Mouse (Mus musculus) urinary bladder, postnatal 14 days (tissue): ENCODE data around the gene Prdm16.

Source experiments
- DNase-seq: peaks from one replicate; pipeline ENCODE4 v3.0.0; 2021; ENCODE audit warnings: low spot score

The Prdm16 gene

GRCm38 (mm10) chr4:154558041-154558440, 78.6 kb downstream of the Prdm16 start:
- DNase-seq: no peak

- DNase-seq: no peak
Observed at GRCm38 (mm10) chr4:154557168-154557567, 79.5 kb downstream of the Prdm16 start.

GRCm38 (mm10) chr4:154556418-154556817, 80.3 kb downstream of the Prdm16 start:
- DNase-seq: no peak

DNA sequence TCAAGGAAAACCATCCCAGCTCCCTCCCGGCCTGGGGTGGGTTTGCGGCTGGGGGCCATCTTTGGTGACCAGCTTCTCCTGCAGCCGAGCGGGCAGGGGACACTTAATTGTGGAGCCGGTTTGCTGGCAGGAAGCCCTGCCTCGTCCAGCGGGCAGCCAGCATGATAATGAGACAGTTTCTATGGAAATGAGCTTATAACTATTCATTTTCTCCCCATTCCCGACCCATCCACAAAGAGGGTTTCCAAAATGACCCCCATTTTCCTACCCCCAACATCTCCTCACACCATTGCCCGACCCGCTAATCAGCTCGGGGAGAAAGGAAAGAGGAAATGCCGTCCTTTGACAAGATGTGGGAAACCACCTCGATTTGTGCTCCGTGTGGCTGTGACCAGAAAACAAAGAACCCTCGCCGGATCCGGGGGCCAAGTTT, 86.7 kb downstream of the Prdm16 start:
- DNase-seq: no peak

DNA sequence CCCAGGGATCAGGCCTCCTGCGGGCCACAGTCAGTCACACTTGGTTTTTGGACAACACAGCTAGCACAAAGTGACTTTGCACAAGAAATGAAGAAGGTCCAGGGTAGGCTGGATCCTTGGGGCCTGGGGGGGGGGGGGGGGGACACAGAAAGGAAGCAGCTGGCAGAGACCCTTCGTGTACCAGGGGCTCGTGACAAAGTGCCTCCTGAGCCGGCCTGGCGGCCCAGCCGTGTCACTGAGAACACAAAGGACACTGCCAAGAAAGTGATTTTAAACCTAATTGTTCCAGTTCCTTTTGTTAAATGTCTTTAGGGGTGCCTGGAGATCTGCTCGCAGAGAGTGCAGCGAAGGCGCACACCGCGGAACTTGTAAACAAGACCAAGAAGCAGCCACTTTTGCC, 87.2 kb downstream of the Prdm16 start:
- DNase-seq: no peak

DNA sequence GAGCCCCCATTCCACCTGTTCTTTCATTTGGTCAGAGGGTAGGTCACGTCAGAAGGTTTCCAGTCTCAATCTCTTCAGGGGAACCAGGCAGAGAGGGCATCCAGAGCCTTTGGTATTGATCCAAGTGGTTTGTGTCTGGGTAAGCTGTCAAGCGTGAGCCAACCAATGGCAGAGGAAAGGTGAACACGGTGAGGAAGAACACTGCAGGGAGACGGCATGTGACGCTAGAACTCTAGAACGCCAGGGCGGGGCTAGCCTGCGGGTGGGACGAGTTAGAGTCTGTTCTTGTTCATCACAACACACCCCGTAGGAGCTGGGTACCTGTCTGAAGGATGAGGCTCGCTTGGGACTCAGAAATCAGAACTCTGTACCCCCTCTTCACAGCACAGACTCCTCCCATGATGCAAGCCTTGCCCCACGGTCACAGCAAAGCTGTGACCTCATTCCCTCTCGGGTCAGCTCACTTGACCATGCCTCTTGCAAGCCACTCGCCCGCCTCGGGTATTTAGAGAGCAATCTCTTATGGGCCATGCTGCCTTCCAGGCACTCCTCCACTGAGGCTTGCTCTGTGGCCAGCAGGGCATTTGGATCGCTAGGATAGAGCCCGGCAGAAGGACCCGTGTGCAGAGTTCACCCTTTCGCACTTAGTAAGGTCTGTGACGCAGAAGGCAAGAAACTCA, 89.4 kb downstream of the Prdm16 start:
- no peak for DNase-seq

GRCm38 (mm10) chr4:154545296-154545695, 91.4 kb downstream of the Prdm16 start:
- no peak for DNase-seq

GRCm38 (mm10) chr4:154543921-154544320, 92.8 kb downstream of the Prdm16 start:
- DNase-seq: no peak

DNA sequence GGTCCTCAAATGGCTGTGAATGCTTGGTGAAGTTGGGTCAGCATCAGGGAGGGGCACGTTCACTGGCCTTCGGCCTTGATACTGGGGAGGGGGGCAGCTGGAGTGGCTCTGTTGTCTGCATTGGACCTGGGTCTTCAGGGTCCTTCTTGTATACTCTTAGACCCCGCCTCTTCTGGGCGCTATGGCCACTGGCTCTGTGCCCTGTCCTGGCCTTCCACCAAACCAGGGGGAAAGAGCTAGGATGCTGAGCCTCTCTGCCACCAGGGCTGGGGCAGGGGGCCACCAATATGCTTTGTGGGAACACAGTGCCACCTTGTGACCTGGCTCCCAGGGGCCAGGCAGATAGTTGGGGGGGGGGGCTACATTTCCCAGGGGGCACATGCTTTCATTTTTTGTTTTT, 93.5 kb downstream of the Prdm16 start:
- DNase-seq: no peak

DNA sequence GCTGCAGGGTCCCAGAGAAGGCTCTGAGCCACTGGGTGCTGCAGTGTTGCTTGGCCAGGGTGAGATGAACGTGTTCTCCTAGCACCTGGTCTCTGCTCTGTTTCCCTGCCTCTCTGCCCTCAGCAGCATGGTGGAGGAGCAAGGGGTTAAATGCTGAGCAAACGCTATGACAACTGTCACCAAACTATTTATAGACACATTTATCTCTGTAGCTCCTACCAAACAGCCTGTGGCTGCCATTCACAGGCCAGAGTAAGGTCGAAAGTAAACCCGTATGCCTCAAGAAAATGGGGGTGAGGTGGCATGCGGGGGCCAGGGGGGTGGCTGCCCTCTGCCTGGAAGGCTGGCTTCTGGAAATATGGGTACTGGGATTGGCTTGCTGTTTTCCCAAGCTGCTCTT, 94.1 kb downstream of the Prdm16 start:
- DNase-seq: no peak

DNA sequence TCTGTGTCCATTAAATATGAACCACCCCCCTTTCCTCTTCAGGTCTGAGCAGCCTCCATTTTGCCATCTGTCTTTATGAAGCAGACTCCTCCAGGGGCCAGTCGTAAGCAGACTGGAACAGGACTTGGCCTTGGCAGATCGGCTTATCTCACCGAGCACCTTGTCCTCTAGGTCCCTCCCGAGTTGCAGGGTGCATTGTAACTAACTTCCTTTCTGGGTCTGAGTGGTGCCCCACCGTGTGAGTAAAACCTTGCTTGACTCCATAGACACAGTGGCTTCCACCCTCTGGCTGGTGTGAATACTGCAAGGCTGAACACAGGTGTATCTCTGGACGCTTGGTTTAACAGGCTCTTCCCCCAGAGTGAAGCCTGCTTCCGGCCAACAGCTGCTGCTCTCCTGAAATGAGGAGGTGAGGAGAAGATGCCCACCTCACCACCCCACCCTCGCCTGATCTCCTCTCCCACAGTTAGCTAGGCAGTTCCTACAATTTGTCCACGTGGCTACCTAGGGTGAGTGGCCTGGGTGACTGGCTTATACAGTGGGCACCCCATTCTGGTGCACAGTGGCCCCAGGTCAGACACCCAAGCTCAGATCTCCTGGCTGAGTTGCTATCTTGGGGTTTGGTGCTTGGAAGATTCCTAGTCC, 94.9 kb downstream of the Prdm16 start:
- DNase-seq: no peak

DNA sequence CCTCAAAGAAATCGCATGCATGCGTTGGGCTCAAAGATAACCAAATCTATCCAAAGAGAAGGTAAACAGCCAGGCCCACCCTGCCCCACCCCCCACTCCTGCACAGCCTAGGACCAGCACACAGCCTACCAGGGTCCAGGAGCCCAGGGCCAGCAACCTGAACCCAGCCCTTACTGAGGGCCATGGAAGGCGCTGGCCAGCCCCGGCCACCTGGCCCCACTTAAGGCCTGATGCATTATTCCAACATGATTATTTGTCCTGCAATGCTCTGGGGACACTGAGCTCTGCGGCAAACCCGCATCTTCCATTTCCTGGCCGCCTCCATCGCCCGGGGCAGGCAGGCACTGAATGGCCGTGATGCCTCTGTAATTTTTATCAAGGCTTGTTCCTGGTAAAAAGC, 96.0 kb downstream of the Prdm16 start:
- DNase-seq: no peak

- no peak for DNase-seq
Observed at GRCm38 (mm10) chr4:154539703-154540102, 97.0 kb downstream of the Prdm16 start.

GRCm38 (mm10) chr4:154538727-154539126, 97.9 kb downstream of the Prdm16 start:
- DNase-seq: no peak

- no peak for DNase-seq
Observed at GRCm38 (mm10) chr4:154536110-154536509, 100.6 kb downstream of the Prdm16 start.

DNA sequence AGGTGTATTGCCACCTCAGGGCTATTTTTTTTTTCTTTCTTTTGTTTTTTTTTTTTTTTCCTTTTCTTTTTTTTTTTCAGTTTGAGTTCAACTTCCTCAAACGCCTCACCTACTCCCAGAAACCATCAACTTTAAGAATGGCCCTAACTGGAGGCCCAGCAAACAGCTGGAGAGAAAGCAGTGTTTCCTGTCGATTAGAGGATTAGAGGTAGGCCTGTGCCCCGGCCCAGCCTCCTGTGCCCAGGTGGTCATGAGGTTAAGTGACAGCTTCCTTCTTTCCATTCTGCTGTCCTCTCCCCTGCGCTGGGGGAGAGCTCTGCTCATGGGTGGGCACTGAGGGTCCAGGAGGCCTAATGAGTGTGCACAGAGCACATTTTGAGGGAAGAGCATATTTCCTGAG, 105.3 kb downstream of the Prdm16 start:
- no peak for DNase-seq

DNA sequence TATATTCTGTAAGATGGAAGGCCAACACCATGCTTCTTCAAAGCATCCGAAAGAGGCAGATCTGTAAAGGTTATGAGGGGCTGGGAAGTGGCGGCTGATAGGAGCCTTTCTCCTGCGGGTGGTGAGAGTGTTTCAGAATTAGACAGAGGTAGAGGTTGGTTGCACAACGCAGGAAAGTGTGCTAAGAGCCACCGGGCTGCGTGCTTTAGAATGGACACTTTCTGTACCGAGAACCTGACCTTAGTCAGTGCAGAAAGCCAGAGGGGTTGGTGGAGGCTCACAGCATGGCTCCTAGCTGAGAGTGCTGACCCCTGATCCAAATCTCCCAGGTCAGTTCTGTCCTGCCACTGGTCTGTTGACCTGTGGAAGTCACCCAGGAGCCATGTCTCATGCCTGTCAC, 106.3 kb downstream of the Prdm16 start:
- DNase-seq: no peak

GRCm38 (mm10) chr4:154527506-154527905, 109.2 kb downstream of the Prdm16 start:
- DNase-seq: peak; percentile 45

DNA sequence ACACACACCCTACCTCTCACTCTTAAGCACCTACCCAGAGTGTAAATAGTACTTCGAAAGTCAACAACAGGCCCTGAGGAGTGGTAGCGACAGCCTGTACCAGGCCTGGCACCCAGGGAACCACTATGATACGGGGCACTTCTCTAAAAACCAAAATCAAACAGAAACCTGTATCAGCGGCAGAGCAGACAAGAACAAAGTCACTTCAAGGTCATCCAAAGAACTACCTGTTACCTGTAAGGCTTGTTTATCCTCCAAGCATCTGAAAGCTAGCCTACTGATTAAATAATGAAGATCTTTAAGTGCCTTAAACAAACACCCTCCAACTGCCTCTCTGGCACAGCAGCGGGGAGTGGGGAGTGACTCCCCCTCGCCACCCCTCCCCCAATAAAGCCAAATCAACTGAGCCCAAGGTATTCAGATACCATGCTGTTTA, 110.3 kb downstream of the Prdm16 start:
- no peak for DNase-seq

- no peak for DNase-seq
Observed at GRCm38 (mm10) chr4:154523898-154524297, 112.8 kb downstream of the Prdm16 start.

DNA sequence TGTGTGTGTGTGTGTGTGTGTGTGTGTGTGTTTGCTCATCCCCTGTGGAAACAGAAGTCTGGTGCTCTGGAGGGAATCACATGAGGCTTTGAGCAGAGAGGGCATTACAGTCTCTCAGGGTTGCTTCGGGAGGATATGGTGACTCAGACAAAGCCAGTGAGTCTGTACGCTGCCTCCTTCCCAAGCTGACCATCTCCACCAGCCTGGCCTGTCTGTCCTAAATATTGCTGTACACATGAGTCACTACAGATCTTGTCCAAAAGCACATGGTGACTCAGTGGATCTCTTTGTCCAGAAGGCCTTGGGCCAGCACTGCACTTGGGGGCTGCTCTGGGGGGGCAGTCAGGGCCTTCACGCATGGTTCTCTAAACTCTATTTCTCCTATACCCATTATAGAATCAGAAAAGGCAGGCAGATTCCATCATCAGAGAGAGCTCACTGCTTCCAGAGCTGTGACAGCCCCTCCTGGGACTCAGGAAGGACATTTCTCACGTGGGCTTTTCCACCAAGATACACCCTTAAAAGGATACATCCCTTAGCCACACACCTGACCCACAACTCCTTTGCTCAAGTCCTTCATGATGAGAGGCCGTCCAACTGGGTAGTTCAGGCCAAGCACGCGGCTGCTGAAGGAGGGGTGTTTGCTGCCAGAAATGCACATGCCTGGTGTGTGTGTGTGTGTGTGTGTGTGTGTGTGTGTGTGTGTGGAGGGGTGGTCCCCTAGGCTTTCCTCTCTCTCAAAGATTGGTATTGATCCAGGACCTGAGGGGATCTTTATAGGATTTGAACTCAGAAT, 114.6 kb downstream of the Prdm16 start:
- no peak for DNase-seq

DNA sequence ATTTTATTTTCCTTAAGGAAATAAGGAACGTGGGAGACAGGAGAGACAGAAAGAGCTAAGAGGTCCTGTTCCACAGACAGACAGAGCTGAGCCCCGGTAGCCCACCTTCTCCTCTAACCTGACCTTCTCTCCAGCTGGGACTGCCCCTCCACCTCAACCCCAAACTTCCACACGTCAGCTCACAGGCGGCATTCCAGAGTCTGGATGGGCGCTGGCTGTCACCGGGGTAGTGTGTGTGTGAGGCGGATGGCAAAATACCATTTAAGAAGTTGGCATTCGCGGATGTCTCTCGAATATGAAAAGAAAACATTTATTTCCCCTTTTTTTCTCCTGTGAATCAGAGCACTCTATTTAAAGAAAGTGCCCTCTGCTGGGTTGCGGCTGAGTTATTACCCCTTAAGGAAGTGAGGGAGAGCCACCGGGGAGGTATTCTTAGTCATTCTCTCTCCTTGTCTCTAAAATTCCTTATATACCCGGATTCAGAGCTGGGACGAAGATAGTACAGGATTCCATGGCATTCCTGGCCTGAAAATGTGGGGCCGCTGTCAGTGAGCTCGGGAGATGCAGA, 117.1 kb downstream of the Prdm16 start:
- DNase-seq: no peak

DNA sequence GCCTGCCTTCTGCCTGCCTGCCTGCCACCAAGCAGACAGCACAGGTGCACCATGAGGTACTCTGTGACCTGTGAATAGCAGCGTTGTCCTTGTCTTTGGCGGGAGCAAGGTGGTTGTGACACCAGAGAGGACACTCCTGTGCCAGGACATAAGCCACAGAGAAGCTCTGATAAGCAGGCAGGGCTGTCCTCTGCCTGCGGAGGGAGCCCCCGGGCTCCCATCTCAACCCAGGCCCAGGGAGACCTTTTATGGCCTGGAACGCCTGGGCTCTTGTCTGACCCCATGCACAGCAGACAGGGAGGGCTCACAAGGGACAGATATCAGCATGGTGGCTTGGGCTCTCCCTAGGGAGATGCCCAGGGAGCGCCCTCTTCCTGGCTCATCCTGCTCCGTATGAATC, 118.7 kb downstream of the Prdm16 start:
- DNase-seq: no peak
